Mouse (Mus musculus) kidney, embryonic 15.5 days (tissue): ENCODE data around the gene Krtap9-1. TPM values are rescaled to one million over a fixed set of nuclear protein-coding genes. Genes with fewer than 3 reads are reported as not detected.

Experiments used
- polyA plus RNA-seq: library from polyadenylated mRNA; unstranded; fragments of >200 nt; fragmentation: Nextera tagmentation; extraction: Ambion mirVana; gene quantifications from 2 replicates; pipeline ENCODE4 v1.2.1, GENCODE M21; 2015

The Krtap9-1 gene
- polyA plus RNA-seq, 1 experiment from 2014 or later: not detected

Other genes with a start within 250 kb of the Krtap9-1 start
- gene Krtap4-1, start 245.2 kb upstream of the Krtap9-1 start, polyA plus RNA-seq: not detected in 2 replicates
- not detected in 2 replicates for gene Krtap4-2, start 238.3 kb upstream of the Krtap9-1 start, polyA plus RNA-seq
- gene Krtap4-7, start 229.3 kb upstream of the Krtap9-1 start, polyA plus RNA-seq: not detected in 2 replicates
- gene Gm11555, start 223.2 kb upstream of the Krtap9-1 start, polyA plus RNA-seq: not detected in 2 replicates
- not detected in 2 replicates for gene Gm11563, start 214.4 kb upstream of the Krtap9-1 start, polyA plus RNA-seq
- not detected in 2 replicates for gene Krtap4-6, start 207.4 kb upstream of the Krtap9-1 start, polyA plus RNA-seq
- gene Gm14190, start 182.6 kb upstream of the Krtap9-1 start, polyA plus RNA-seq: not detected in 2 replicates
- not detected in 2 replicates for gene Gm14180, start 139.1 kb upstream of the Krtap9-1 start, polyA plus RNA-seq
- not detected in 2 replicates for gene Gm11595, start 100.5 kb upstream of the Krtap9-1 start, polyA plus RNA-seq
- gene Krtap4-8, start 92.7 kb upstream of the Krtap9-1 start, polyA plus RNA-seq: not detected in 2 replicates
- gene Krtap4-9, start 88.2 kb upstream of the Krtap9-1 start, polyA plus RNA-seq: not detected in 2 replicates
- gene Gm11596, start 79.9 kb upstream of the Krtap9-1 start, polyA plus RNA-seq: not detected in 2 replicates
- gene Gm11569, start 74.5 kb upstream of the Krtap9-1 start, polyA plus RNA-seq: not detected in 2 replicates
- gene Gm11554, start 68.9 kb upstream of the Krtap9-1 start, polyA plus RNA-seq: not detected in 2 replicates
- not detected in 2 replicates for gene Krtap4-13, start 63.5 kb upstream of the Krtap9-1 start, polyA plus RNA-seq
- gene Gm11564, start 57.7 kb upstream of the Krtap9-1 start, polyA plus RNA-seq: not detected in 2 replicates
- gene 2300003K06Rik, start 35.3 kb upstream of the Krtap9-1 start, polyA plus RNA-seq: not detected in 2 replicates
- gene Krtap4-16, start 21.8 kb upstream of the Krtap9-1 start, polyA plus RNA-seq: not detected in 2 replicates
- gene Gm11568, start 15.5 kb upstream of the Krtap9-1 start, polyA plus RNA-seq: not detected in 2 replicates
- gene Gm11559, start 8.9 kb upstream of the Krtap9-1 start, polyA plus RNA-seq: not detected in 2 replicates
- not detected in 2 replicates for gene Gm11567, start 5.8 kb downstream of the Krtap9-1 start, polyA plus RNA-seq
- not detected in 2 replicates for gene Krtap31-1, start 34.5 kb downstream of the Krtap9-1 start, polyA plus RNA-seq
- gene Gm11565, start 41.4 kb downstream of the Krtap9-1 start, polyA plus RNA-seq: not detected in 2 replicates
- gene Krtap31-2, start 62.9 kb downstream of the Krtap9-1 start, polyA plus RNA-seq: not detected in 2 replicates
- not detected in 2 replicates for gene Krtap9-5, start 75.1 kb downstream of the Krtap9-1 start, polyA plus RNA-seq
- not detected in 2 replicates for gene Krtap29-1, start 105.7 kb downstream of the Krtap9-1 start, polyA plus RNA-seq
- gene Krtap16-1, start 113.2 kb downstream of the Krtap9-1 start, polyA plus RNA-seq: not detected in 2 replicates
- not detected in 2 replicates for gene Krtap17-1, start 120.6 kb downstream of the Krtap9-1 start, polyA plus RNA-seq
- not detected in 2 replicates for gene Krt33a, start 142.8 kb downstream of the Krtap9-1 start, polyA plus RNA-seq
- not detected in 2 replicates for gene Krt33b, start 156.5 kb downstream of the Krtap9-1 start, polyA plus RNA-seq
- gene Krt34, start 168.2 kb downstream of the Krtap9-1 start, polyA plus RNA-seq: not detected in 2 replicates
- not detected in 2 replicates for gene Krt31, start 177.2 kb downstream of the Krtap9-1 start, polyA plus RNA-seq
- not detected in 2 replicates for gene Krt32, start 214.8 kb downstream of the Krtap9-1 start, polyA plus RNA-seq
- gene Krt35, start 222.9 kb downstream of the Krtap9-1 start, polyA plus RNA-seq: not detected in 2 replicates
- gene Krt36, start 232.2 kb downstream of the Krtap9-1 start, polyA plus RNA-seq: 0.86 and 1.2 TPM in 2 replicates
- 0.51 and 0.57 TPM in 2 replicates for gene Krt13, start 248.2 kb downstream of the Krtap9-1 start, polyA plus RNA-seq